Mouse (Mus musculus): ENCODE data around the gene Rbms3. TPM values are rescaled to one million over a fixed set of nuclear protein-coding genes. Genes with fewer than 3 reads are reported as not detected.

The Rbms3 gene
- polyA plus RNA-seq, 1 experiment from 2014 or later: 86.1 TPM

- peak; percentile 95 for DNase-seq (ENCODE audit: low spot score)
- 0 out of 2 replicates have a peak overlapping the region, but pooled peaks have one; percentile 3 for H3K4me3 ChIP-seq (ENCODE audit: low read depth, low read length)
Observed at GRCm38 (mm10) chr9:117192093-117192492, 437.6 kb downstream of the Rbms3 start.

DNA sequence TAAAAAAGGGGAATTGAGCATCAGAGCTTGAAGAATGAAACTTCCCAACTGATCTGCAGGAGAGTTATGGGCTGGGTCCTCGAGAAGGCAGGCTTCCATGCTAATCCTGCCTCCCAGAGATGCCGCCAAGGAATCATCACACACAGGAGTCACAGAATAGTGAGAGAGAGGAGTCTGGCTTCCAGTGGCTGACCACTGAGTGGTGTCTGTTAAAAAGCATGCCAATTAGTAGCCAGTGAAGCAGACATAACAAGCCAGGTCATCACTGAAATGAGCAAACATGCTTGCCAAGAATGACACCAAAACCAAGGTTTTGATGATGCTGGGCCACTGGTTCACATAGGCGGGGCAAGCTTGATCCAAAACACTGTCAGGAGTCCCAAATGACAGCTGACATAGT, 441.3 kb downstream of the Rbms3 start:
- H3K27ac ChIP-seq (replicated peaks; ENCODE audit: low read depth, low read length): no peak overlapping the region
- WGBS: 77% methylated on average over 3 of the region's 3 CpGs
- H3K9me3 ChIP-seq (ENCODE audit: control insufficient read depth, low read length): no peaks in the 10 kb centered on the region
- DNase-seq (ENCODE audit: low spot score): no peak
- peaks cover 4% of the 10 kb centered on the region; the same call in 1 of the 2 replicates for H3K36me3 ChIP-seq (ENCODE audit: control insufficient read depth, insufficient read depth, low read length)
- H3K9ac ChIP-seq (ENCODE audit: low read depth, low read length): no peak overlapping the region
- H3K4me3 ChIP-seq (ENCODE audit: low read depth, low read length): no peak overlapping the region
- ATAC-seq (ENCODE audit: low read depth): no peak
- no peak overlapping the region for H3K4me2 ChIP-seq (ENCODE audit: low read depth, low read length)
- no peaks in the 10 kb centered on the region for H3K27me3 ChIP-seq (replicated peaks; ENCODE audit: control insufficient read depth, insufficient read depth, low read length)
- peaks cover 23% of the 10 kb centered on the region for H3K4me1 ChIP-seq (ENCODE audit: control insufficient read depth, insufficient read depth, low read length)

More at GRCm38 (mm10) chr9:117192093-117192492, 437.6 kb downstream of the Rbms3 start:
- no peaks in the 10 kb centered on the region for H3K27me3 ChIP-seq (replicated peaks; ENCODE audit: control insufficient read depth, insufficient read depth, low read length)
- ATAC-seq (ENCODE audit: low read depth): peak; percentile 70
- peaks cover 4% of the 10 kb centered on the region; the same call in 1 of the 2 replicates for H3K36me3 ChIP-seq (ENCODE audit: control insufficient read depth, insufficient read depth, low read length)
- H3K27ac ChIP-seq (replicated peaks; ENCODE audit: low read depth, low read length): peak overlapping the region; percentile 92
- no peaks in the 10 kb centered on the region for H3K9me3 ChIP-seq (ENCODE audit: control insufficient read depth, low read length)
- 0 out of 2 replicates have a peak overlapping the region, but pooled peaks have one; percentile 21 for H3K9ac ChIP-seq (ENCODE audit: low read depth, low read length)
- H3K4me2 ChIP-seq (ENCODE audit: low read depth, low read length): peak overlapping the region; percentile 45
- peaks cover 27% of the 10 kb centered on the region for H3K4me1 ChIP-seq (ENCODE audit: control insufficient read depth, insufficient read depth, low read length)
- WGBS: 17% methylated on average over 15 of the region's 15 CpGs

- Histone ChIP-seq H3K4me1 (ENCODE audit: control insufficient read depth, insufficient read depth, low read length) (peaks cover 14% of the 10 kb centered on the region), H3K9ac (ENCODE audit: low read depth, low read length) (no peak overlapping the region), H3K9me3 (ENCODE audit: control insufficient read depth, low read length) (no peaks in the 10 kb centered on the region), H3K27me3 (replicated peaks; ENCODE audit: control insufficient read depth, insufficient read depth, low read length) (no peaks in the 10 kb centered on the region), H3K27ac (replicated peaks; ENCODE audit: low read depth, low read length) (no peak overlapping the region; the same call in 1 of the 2 replicates), H3K36me3 (ENCODE audit: control insufficient read depth, insufficient read depth, low read length) (peaks cover 4% of the 10 kb centered on the region; the same call in 1 of the 2 replicates), H3K4me2 (ENCODE audit: low read depth, low read length) (no peak overlapping the region), H3K4me3 (ENCODE audit: low read depth, low read length) (no peak overlapping the region)
- WGBS: 63% methylated on average over 15 of the region's 15 CpGs
- no peak for ATAC-seq (ENCODE audit: low read depth)
- peak; percentile 79 for DNase-seq (ENCODE audit: low spot score)
Observed at GRCm38 (mm10) chr9:117187116-117188034, 442.3 kb downstream of the Rbms3 start.

- H3K27ac ChIP-seq (replicated peaks; ENCODE audit: low read depth, low read length): no peak overlapping the region
- no peak overlapping the region for H3K9ac ChIP-seq (ENCODE audit: low read depth, low read length)
- ATAC-seq (ENCODE audit: low read depth) (no peak), DNase-seq (ENCODE audit: low spot score) (no peak)
- no peak overlapping the region for H3K4me3 ChIP-seq (ENCODE audit: low read depth, low read length)
- H3K27me3 ChIP-seq (replicated peaks; ENCODE audit: control insufficient read depth, insufficient read depth, low read length): no peaks in the 10 kb centered on the region
- H3K4me1 ChIP-seq (ENCODE audit: control insufficient read depth, insufficient read depth, low read length): peaks cover 23% of the 10 kb centered on the region
- WGBS: 46% methylated on average over 7 of the region's 7 CpGs
- no peaks in the 10 kb centered on the region for H3K9me3 ChIP-seq (ENCODE audit: control insufficient read depth, low read length)
- H3K4me2 ChIP-seq (ENCODE audit: low read depth, low read length): no peak overlapping the region
- H3K36me3 ChIP-seq (ENCODE audit: control insufficient read depth, insufficient read depth, low read length): no peaks in the 10 kb centered on the region
Observed at GRCm38 (mm10) chr9:117180658-117181057, 449.1 kb downstream of the Rbms3 start.

GRCm38 (mm10) chr9:117178366-117178765, 451.3 kb downstream of the Rbms3 start:
- ATAC-seq (ENCODE audit: low read depth) (no peak), DNase-seq (ENCODE audit: low spot score) (no peak)
- no peaks in the 10 kb centered on the region for H3K27me3 ChIP-seq (replicated peaks; ENCODE audit: control insufficient read depth, insufficient read depth, low read length)
- H3K4me1 ChIP-seq (ENCODE audit: control insufficient read depth, insufficient read depth, low read length): peaks cover 23% of the 10 kb centered on the region
- H3K36me3 ChIP-seq (ENCODE audit: control insufficient read depth, insufficient read depth, low read length): no peaks in the 10 kb centered on the region
- no peak overlapping the region for H3K27ac ChIP-seq (replicated peaks; ENCODE audit: low read depth, low read length)
- 82% methylated on average over 4 of the region's 4 CpGs for WGBS
- H3K4me2 ChIP-seq (ENCODE audit: low read depth, low read length): no peak overlapping the region
- H3K9me3 ChIP-seq (ENCODE audit: control insufficient read depth, low read length): no peaks in the 10 kb centered on the region
- no peak overlapping the region for H3K9ac ChIP-seq (ENCODE audit: low read depth, low read length)
- no peak overlapping the region for H3K4me3 ChIP-seq (ENCODE audit: low read depth, low read length)

- H3K4me1 ChIP-seq (ENCODE audit: control insufficient read depth, insufficient read depth, low read length): no peaks in the 10 kb centered on the region; the same call in 1 of the 2 replicates
- H3K27me3 ChIP-seq (replicated peaks; ENCODE audit: control insufficient read depth, insufficient read depth, low read length): no peaks in the 10 kb centered on the region
- H3K9ac ChIP-seq (ENCODE audit: low read depth, low read length): no peak overlapping the region
- no peak overlapping the region for H3K4me2 ChIP-seq (ENCODE audit: low read depth, low read length)
- H3K36me3 ChIP-seq (ENCODE audit: control insufficient read depth, insufficient read depth, low read length): peaks cover 6% of the 10 kb centered on the region; the same call in 1 of the 2 replicates
- ATAC-seq (ENCODE audit: low read depth): no peak
- WGBS: 86% methylated on average over 7 of the region's 7 CpGs
- no peak overlapping the region for H3K4me3 ChIP-seq (ENCODE audit: low read depth, low read length)
- peaks cover 9% of the 10 kb centered on the region; the same call in 1 of the 2 replicates for H3K9me3 ChIP-seq (ENCODE audit: control insufficient read depth, low read length)
- DNase-seq (ENCODE audit: low spot score): no peak
- H3K27ac ChIP-seq (replicated peaks; ENCODE audit: low read depth, low read length): no peak overlapping the region
Observed at GRCm38 (mm10) chr9:117172526-117172925, 457.2 kb downstream of the Rbms3 start.

DNA sequence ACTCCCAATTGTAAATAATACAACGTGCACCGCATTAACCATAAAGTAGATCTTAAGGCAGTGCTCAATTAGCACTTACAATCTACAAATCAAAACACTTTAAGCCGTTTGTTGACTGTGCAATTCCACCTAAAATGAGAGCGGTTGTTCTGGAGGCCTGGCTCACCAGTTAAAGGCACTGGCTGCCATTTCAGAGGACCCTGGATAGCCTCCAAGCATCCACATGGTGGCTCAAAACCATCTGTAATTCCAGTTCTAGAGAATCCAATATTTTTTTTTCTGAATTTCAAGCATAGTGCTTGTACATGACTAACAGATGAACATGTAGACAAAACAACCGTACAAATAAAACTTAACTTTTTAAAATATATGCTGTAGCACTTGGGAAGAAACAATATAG, 460.5 kb downstream of the Rbms3 start:
- Histone ChIP-seq H3K4me2 (ENCODE audit: low read depth, low read length) (no peak overlapping the region), H3K27me3 (replicated peaks; ENCODE audit: control insufficient read depth, insufficient read depth, low read length) (no peaks in the 10 kb centered on the region), H3K9ac (ENCODE audit: low read depth, low read length) (no peak overlapping the region), H3K9me3 (ENCODE audit: control insufficient read depth, low read length) (peaks cover 9% of the 10 kb centered on the region; the same call in 1 of the 2 replicates), H3K36me3 (ENCODE audit: control insufficient read depth, insufficient read depth, low read length) (peaks cover 6% of the 10 kb centered on the region; the same call in 1 of the 2 replicates), H3K4me3 (ENCODE audit: low read depth, low read length) (no peak overlapping the region), H3K4me1 (ENCODE audit: control insufficient read depth, insufficient read depth, low read length) (no peaks in the 10 kb centered on the region; the same call in 1 of the 2 replicates), H3K27ac (replicated peaks; ENCODE audit: low read depth, low read length) (no peak overlapping the region)
- no peak for DNase-seq (ENCODE audit: low spot score)
- ATAC-seq (ENCODE audit: low read depth): no peak
- WGBS: 98% methylated on average over 5 of the region's 5 CpGs

DNA sequence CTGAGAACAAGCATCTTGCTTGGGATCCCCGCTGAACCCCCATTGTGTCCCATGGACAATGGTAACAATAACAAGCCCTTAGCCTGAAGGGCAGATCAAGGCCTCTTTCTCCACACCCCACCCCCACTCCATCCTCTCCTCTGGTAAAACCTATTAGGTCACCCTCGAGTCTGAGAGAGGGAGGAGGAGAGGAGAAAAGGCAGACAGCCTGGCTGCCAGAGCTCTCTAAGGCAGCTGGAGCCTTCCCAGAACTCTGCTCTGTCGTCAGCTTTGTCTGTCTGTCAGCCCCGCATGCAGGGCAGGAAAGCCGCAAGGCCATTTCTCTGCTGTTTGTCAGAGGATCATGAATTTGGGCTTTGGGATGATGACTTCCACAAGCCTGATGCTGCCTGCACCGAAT, 466.6 kb downstream of the Rbms3 start:
- 0 out of 2 replicates have a peak, but pooled peaks cover 3% of the 10 kb centered on the region for H3K9me3 ChIP-seq (ENCODE audit: control insufficient read depth, low read length)
- DNase-seq (ENCODE audit: low spot score) (peak; percentile 59), ATAC-seq (ENCODE audit: low read depth) (peak; percentile 47; the same call in 1 of the 2 replicates)
- no peaks in the 10 kb centered on the region for H3K4me1 ChIP-seq (ENCODE audit: control insufficient read depth, insufficient read depth, low read length)
- no peak overlapping the region for H3K27ac ChIP-seq (replicated peaks; ENCODE audit: low read depth, low read length)
- no peak overlapping the region for H3K9ac ChIP-seq (ENCODE audit: low read depth, low read length)
- H3K4me3 ChIP-seq (ENCODE audit: low read depth, low read length): no peak overlapping the region
- H3K27me3 ChIP-seq (replicated peaks; ENCODE audit: control insufficient read depth, insufficient read depth, low read length): no peaks in the 10 kb centered on the region
- H3K36me3 ChIP-seq (ENCODE audit: control insufficient read depth, insufficient read depth, low read length): no peaks in the 10 kb centered on the region
- no peak overlapping the region for H3K4me2 ChIP-seq (ENCODE audit: low read depth, low read length)
- WGBS: 22% methylated on average over 6 of the region's 6 CpGs
